Mouse (Mus musculus) CH12.LX (cell line): ENCODE data around the gene Csad.

Experiments used
- CTCF ChIP-seq, 2 experiments: IDR thresholded peaks in 1 of 2; conservative IDR thresholded peaks in 1 of 2; 2 replicates each; pipeline ENCODE4 v1.5.1; 2011 to 2012; ENCODE audit warnings: low read depth in 2 of 2, low read length in 2 of 2, improper control_type of control experiment in 1 of 2, inconsistent platforms in 1 of 2, mild to moderate bottlenecking in 1 of 2, moderate library complexity in 1 of 2
- MYC ChIP-seq: IDR thresholded peaks from 2 replicates; pipeline ENCODE4 v1.6.1; 2011; ENCODE audit warnings: low read depth, mild to moderate bottlenecking, improper control_type of control experiment, low read length
- POLR2A ChIP-seq: IDR thresholded peaks from 2 replicates; pipeline ENCODE4 v1.6.1; 2011; ENCODE audit warnings: low read depth, mild to moderate bottlenecking, improper control_type of control experiment, low read length
- USF1 ChIP-seq: IDR thresholded peaks from 2 replicates; pipeline ENCODE4 v1.6.1; 2014; ENCODE audit warnings: low read depth, mild to moderate bottlenecking, inconsistent platforms, low read length, improper control_type of control experiment
- ZC3H11A ChIP-seq: IDR thresholded peaks from 2 replicates; pipeline ENCODE4 v1.6.1; 2012; ENCODE audit warnings: low read depth, mild to moderate bottlenecking, inconsistent platforms, low read length, improper control_type of control experiment

- TF ChIP-seq CTCF (conservative IDR thresholded peaks at IDR 0.05 in 1 of 2, IDR thresholded peaks at IDR 0.05 in 1 of 2; ENCODE audit: low read depth in 2 of 2, low read length in 2 of 2) (no peak), MYC (no peak), USF1 (no peak), ZC3H11A (no peak), POLR2A (no peak)
Measured at GRCm38 (mm10) chr15:102156836-102157235, 47.7 kb downstream of the Csad start.
